Mouse (Mus musculus): ENCODE data around the gene Tcf12. TPM values are rescaled to one million over a fixed set of nuclear protein-coding genes. Genes with fewer than 3 reads are reported as not detected.

The Tcf12 gene
- polyA plus RNA-seq, 1 experiment from 2014 or later = 8.3 TPM

DNA sequence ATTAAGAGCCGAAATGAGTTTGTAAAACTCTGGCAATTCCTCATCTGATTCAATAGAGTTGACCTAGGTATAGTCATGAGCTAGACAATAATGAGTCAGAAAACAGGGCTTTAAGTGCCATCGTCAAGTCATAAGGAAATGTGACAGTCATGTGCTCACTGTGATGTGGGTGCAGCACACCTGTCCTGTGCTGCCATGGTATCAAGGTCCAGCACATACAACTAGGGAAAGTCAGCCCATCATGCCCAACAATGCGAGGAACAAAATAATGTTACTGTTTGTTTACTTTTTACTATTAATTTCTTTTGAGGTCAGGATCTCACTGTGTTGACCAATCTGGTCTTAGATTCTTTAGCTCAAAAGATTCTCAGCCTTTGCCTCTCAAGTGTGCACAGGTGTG, 130.6 kb downstream of the Tcf12 start:
- Histone ChIP-seq H3K4me2 (ENCODE audit: low read depth, low read length) (no peak overlapping the region), H3K9ac (replicated peaks) (no peak overlapping the region), H3K9me3 (ENCODE audit: low read length) (no peaks in the 10 kb centered on the region), H3K4me3 (ENCODE audit: low read depth, low read length) (no peak overlapping the region), H3K4me1 (ENCODE audit: insufficient read depth) (peaks cover 6% of the 10 kb centered on the region; the same call in 1 of the 2 replicates), H3K27me3 (ENCODE audit: insufficient read depth, low read length) (no peaks in the 10 kb centered on the region), H3K36me3 (replicated peaks; ENCODE audit: insufficient read depth, low read length) (no peaks in the 10 kb centered on the region), H3K27ac (ENCODE audit: low read depth) (no peak overlapping the region)
- TF ChIP-seq CTCF (IDR thresholded peaks at IDR 0.05; ENCODE audit: low read depth) (no peak), EP300 (IDR thresholded peaks at IDR 0.05; ENCODE audit: low read depth) (no peak)
- no peak for ATAC-seq
- WGBS (ENCODE audit: insufficient replicate concordance) = 89% methylated on average over 3 of the region's 3 CpGs
- DNase-seq = no peak

DNA sequence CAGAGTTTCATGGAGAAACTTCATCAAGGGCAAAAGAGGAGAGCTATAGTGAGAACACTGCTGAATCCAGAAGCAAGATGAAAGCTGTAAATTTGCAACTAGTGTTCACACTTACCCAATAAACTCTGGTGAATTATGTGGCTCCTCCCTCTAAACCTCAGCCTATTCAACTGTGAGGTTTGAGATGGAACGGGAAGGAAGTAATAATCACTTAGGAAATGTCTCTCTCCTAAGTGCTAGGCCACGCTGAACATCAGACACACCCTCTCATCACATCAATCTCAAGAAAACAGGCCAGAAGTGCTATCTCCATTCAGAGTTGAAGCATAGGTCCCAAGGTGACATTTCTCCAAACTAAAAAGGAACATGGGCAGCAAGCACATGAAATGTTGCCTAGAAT, 131.1 kb downstream of the Tcf12 start:
- Histone ChIP-seq H3K27me3 (ENCODE audit: insufficient read depth, low read length) (no peaks in the 10 kb centered on the region), H3K4me1 (ENCODE audit: insufficient read depth) (peaks cover 5% of the 10 kb centered on the region; the same call in 1 of the 2 replicates), H3K36me3 (replicated peaks; ENCODE audit: insufficient read depth, low read length) (no peaks in the 10 kb centered on the region), H3K4me2 (ENCODE audit: low read depth, low read length) (no peak overlapping the region), H3K4me3 (ENCODE audit: low read depth, low read length) (no peak overlapping the region), H3K9ac (replicated peaks) (no peak overlapping the region), H3K27ac (ENCODE audit: low read depth) (no peak overlapping the region), H3K9me3 (ENCODE audit: low read length) (no peaks in the 10 kb centered on the region)
- ATAC-seq (no peak), DNase-seq (no peak)
- 32% methylated on average over 2 of the region's 2 CpGs for WGBS (ENCODE audit: insufficient replicate concordance)
- no peak for TF ChIP-seq EP300 (IDR thresholded peaks at IDR 0.05; ENCODE audit: low read depth)
- no peak for TF ChIP-seq CTCF (IDR thresholded peaks at IDR 0.05; ENCODE audit: low read depth)

DNA sequence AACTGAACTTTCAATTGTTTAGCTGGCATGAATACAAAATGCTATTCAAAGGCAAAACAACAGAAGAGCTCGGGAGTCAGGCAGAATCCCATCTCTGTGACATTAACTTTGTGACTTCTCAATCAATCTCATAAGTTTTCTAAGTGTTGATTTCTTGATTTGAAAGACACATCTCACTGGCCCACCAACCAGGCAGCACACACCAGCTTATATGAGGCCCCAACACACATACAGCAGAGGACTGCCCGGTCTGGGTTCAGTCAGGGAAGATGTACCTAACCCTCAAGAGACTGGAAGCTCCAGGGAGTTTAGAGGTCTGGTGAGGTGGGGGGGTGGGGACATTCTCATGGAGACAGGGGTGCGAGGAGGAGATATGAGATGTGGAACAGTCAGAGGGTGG, 132.8 kb downstream of the Tcf12 start:
- H3K9me3 ChIP-seq (ENCODE audit: low read length) = no peaks in the 10 kb centered on the region
- 0 out of 2 replicates have a peak, but pooled peaks cover 3% of the 10 kb centered on the region for H3K4me1 ChIP-seq (ENCODE audit: insufficient read depth)
- H3K27ac ChIP-seq (ENCODE audit: low read depth) = no peak overlapping the region
- H3K36me3 ChIP-seq (replicated peaks; ENCODE audit: insufficient read depth, low read length) = no peaks in the 10 kb centered on the region
- H3K27me3 ChIP-seq (ENCODE audit: insufficient read depth, low read length) = no peaks in the 10 kb centered on the region
- no peak for TF ChIP-seq EP300 (IDR thresholded peaks at IDR 0.05; ENCODE audit: low read depth)
- H3K4me3 ChIP-seq (ENCODE audit: low read depth, low read length) = no peak overlapping the region
- WGBS (ENCODE audit: insufficient replicate concordance) = 77% methylated on average over 3 of the region's 3 CpGs
- no peak overlapping the region for H3K4me2 ChIP-seq (ENCODE audit: low read depth, low read length)
- ATAC-seq (no peak), DNase-seq (no peak)
- no peak overlapping the region for H3K9ac ChIP-seq (replicated peaks)

DNA sequence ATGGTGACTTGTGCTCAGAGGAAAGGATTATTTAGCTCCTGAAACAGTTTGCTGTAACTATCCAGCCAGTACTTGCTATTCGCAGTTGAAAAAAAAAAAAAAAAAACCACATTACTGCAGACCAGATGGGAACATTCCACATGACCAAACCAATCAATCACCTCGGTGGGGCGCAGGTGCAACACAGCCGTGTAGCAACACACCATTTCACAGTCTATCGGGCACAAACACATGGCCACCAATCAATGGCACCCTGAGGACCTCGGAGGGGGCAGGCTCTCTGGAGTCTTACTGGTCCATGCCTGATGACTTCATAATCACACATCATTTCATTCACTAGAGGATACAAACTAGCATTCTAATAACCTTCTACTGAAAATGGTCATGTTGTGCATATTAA, 135.6 kb downstream of the Tcf12 start:
- H3K9ac ChIP-seq (replicated peaks) = no peak overlapping the region
- 35% methylated on average over 6 of the region's 6 CpGs for WGBS (ENCODE audit: insufficient replicate concordance)
- H3K4me3 ChIP-seq (ENCODE audit: low read depth, low read length) = no peak overlapping the region
- H3K27me3 ChIP-seq (ENCODE audit: insufficient read depth, low read length) = no peaks in the 10 kb centered on the region
- peak; percentile 100 for ATAC-seq
- H3K27ac ChIP-seq (ENCODE audit: low read depth) = no peak overlapping the region
- TF ChIP-seq CTCF (IDR thresholded peaks at IDR 0.05; ENCODE audit: low read depth) (peak; percentile 20; the same call in 1 of the 2 replicates), EP300 (IDR thresholded peaks at IDR 0.05; ENCODE audit: low read depth) (no peak)
- no peaks in the 10 kb centered on the region for H3K9me3 ChIP-seq (ENCODE audit: low read length)
- DNase-seq = peak; percentile 71
- H3K4me2 ChIP-seq (ENCODE audit: low read depth, low read length) = no peak overlapping the region
- no peaks in the 10 kb centered on the region for H3K36me3 ChIP-seq (replicated peaks; ENCODE audit: insufficient read depth, low read length)
- 0 out of 2 replicates have a peak, but pooled peaks cover 3% of the 10 kb centered on the region for H3K4me1 ChIP-seq (ENCODE audit: insufficient read depth)

DNA sequence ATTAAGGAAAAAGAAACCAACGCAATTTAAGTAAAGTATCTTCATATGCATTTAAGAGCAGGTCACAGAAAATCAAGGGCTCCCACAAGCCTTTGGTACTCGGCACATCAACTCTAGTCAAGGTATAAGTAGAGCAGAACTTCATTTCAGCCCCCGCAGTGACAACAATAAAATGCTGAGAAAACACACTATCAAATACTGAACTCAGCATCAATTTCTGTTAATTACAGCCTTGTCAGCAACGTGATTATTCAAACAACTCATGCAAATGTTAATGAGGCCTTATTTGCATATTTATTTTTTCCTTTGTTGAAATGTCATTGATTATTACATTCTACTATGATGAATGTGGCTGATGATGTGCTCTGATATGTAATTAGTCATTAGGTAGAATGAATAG, 136.5 kb downstream of the Tcf12 start:
- H3K4me1 ChIP-seq (ENCODE audit: insufficient read depth) = 0 out of 2 replicates have a peak, but pooled peaks cover 3% of the 10 kb centered on the region
- DNase-seq (no peak), ATAC-seq (no peak)
- WGBS (ENCODE audit: insufficient replicate concordance) = 72% methylated on average over 4 of the region's 4 CpGs
- H3K36me3 ChIP-seq (replicated peaks; ENCODE audit: insufficient read depth, low read length) = no peaks in the 10 kb centered on the region
- H3K4me2 ChIP-seq (ENCODE audit: low read depth, low read length) = no peak overlapping the region
- H3K9me3 ChIP-seq (ENCODE audit: low read length) = no peaks in the 10 kb centered on the region
- H3K9ac ChIP-seq (replicated peaks) = no peak overlapping the region
- no peak overlapping the region for H3K27ac ChIP-seq (ENCODE audit: low read depth)
- H3K4me3 ChIP-seq (ENCODE audit: low read depth, low read length) = no peak overlapping the region
- H3K27me3 ChIP-seq (ENCODE audit: insufficient read depth, low read length) = no peaks in the 10 kb centered on the region
- TF ChIP-seq EP300 (IDR thresholded peaks at IDR 0.05; ENCODE audit: low read depth) (no peak), CTCF (IDR thresholded peaks at IDR 0.05; ENCODE audit: low read depth) (no peak)

DNA sequence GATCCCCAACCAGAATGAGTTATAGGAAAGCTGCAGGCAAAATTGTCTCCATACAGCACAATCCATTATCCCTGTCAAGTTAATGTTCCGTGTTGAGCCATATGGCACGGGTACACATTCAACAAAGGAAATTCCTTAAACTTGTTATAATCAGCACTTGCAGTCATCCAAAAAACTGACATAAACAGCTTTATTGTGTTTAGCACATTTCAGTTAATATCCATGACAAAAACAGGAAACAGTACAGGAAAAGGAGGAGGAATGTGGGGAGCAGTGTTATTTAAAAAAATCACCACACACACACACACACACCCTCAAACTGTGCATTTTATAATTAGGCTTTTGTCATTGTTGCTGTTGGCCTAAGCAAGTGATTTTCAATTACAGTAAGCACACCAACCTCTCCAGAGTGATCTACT, 137.1 kb downstream of the Tcf12 start:
- H3K4me2 ChIP-seq (ENCODE audit: low read depth, low read length) = no peak overlapping the region
- 54% methylated on average over 2 of the region's 2 CpGs for WGBS (ENCODE audit: insufficient replicate concordance)
- H3K27ac ChIP-seq (ENCODE audit: low read depth) = no peak overlapping the region
- ATAC-seq (no peak), DNase-seq (no peak)
- no peaks in the 10 kb centered on the region for H3K27me3 ChIP-seq (ENCODE audit: insufficient read depth, low read length)
- no peaks in the 10 kb centered on the region for H3K36me3 ChIP-seq (replicated peaks; ENCODE audit: insufficient read depth, low read length)
- H3K9me3 ChIP-seq (ENCODE audit: low read length) = no peaks in the 10 kb centered on the region
- H3K4me3 ChIP-seq (ENCODE audit: low read depth, low read length) = no peak overlapping the region
- no peak for TF ChIP-seq EP300 (IDR thresholded peaks at IDR 0.05; ENCODE audit: low read depth)
- no peak for TF ChIP-seq CTCF (IDR thresholded peaks at IDR 0.05; ENCODE audit: low read depth)
- H3K9ac ChIP-seq (replicated peaks) = no peak overlapping the region
- 0 out of 2 replicates have a peak, but pooled peaks cover 3% of the 10 kb centered on the region for H3K4me1 ChIP-seq (ENCODE audit: insufficient read depth)

DNA sequence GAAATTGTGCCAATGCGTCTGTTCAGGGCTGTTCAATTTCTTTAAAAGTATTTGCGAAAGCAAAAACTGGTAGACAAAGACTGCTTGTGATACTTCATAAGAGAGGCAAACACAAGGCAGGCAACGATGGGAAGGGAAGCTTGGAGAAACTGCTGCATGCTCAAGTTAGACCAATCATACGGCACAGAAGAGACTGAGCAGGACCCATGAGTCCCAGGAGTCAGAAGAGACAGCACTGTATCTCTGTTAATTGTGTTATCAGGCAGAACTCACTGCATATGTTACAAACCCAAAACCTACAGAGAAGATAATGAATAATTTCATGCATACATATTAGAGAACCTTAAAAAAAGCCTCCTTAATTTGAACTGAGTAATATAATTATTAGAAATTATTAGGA, 147.6 kb downstream of the Tcf12 start:
- DNase-seq (no peak), ATAC-seq (no peak)
- no peaks in the 10 kb centered on the region for H3K27me3 ChIP-seq (ENCODE audit: insufficient read depth, low read length)
- no peaks in the 10 kb centered on the region for H3K9me3 ChIP-seq (ENCODE audit: low read length)
- H3K27ac ChIP-seq (ENCODE audit: low read depth) = no peak overlapping the region
- 77% methylated on average over 4 of the region's 4 CpGs for WGBS (ENCODE audit: insufficient replicate concordance)
- no peak overlapping the region for H3K4me3 ChIP-seq (ENCODE audit: low read depth, low read length)
- H3K36me3 ChIP-seq (replicated peaks; ENCODE audit: insufficient read depth, low read length) = no peaks in the 10 kb centered on the region
- H3K9ac ChIP-seq (replicated peaks) = no peak overlapping the region
- TF ChIP-seq EP300 (IDR thresholded peaks at IDR 0.05; ENCODE audit: low read depth) (no peak), CTCF (IDR thresholded peaks at IDR 0.05; ENCODE audit: low read depth) (no peak)
- H3K4me1 ChIP-seq (ENCODE audit: insufficient read depth) = peaks cover 3% of the 10 kb centered on the region; the same call in 1 of the 2 replicates
- H3K4me2 ChIP-seq (ENCODE audit: low read depth, low read length) = no peak overlapping the region
